Mouse (Mus musculus): ENCODE results near the gene Tcf7l2.

The Tcf7l2 gene

DNA sequence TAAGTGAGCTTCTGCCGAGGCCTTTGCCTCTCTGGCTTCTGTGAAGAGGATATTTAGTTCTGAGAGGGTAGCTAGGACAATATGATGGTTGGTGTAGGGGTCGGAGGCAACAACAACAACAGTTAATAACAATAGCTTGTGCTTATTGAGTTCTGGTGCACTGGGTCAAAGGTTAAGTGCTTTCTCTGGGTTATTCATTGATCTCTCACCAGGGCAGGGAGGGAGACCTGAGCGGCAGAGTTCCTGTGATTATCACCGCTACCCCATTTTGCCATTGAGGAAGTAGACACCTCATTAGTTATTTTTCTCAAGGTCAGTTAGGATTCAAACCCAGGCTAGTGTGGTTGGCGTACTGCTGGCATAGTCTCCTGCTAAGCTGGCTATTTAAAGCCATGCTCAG is 19.5 kb downstream of the Tcf7l2 start:
- DNase-seq = no peak

DNA sequence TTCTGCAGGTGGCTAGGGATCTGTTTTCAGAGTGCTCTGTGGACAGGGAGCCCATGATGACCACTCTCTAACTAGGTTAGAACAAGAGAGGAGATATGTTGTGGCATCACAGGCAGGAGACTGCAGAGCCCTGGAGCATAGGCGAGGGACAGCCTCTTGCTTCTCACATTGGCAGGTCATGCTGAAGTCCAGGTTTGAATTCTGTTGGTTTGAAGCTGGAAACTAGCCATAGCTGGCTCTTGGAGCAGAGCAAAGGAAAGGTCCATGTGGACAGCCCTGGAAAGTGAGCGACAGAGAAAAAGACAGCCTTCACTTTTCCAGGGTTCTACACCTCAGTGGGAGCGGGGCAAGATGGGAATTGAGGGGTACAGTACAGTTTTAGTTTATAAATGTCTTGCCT is 20.6 kb downstream of the Tcf7l2 start:
- DNase-seq = no peak

DNA sequence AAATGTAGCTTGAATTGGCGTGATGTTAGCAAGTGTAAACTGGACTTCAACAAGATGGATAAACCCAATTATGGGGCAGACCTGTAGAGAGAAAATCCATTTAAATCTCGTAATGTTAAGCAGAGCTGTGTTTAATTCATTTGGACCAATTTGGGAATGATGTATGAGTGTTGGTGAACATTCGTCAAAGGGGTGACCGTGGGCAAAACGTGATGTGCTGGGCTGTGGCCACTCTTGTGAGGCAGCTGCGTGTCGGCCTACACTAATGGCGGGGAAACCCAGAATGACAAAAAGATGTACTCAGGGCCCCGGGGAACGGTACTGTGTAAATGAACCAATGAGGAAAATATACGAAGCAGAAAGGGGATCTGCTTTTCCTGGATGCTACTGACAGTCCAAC is 24.2 kb downstream of the Tcf7l2 start:
- no peak for DNase-seq

DNA sequence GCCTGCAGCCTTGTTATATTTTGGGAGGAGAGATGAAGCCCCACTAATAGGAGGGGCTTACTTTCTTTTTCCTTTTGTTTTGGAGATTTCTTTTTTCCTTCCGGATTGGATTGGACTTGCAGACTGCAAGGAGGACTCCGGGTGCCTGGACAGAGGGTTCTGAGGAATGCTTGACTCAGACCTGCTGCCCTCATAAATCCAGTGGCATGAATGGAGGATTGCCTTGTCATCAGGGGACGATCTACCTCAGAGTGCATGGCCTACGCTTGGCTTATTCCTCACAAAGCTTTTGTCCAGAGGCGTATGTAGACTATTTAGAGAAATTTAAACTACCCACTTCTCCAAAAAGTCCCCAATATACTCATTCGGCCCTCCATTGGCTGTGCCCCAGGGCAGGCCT is 25.5 kb downstream of the Tcf7l2 start:
- DNase-seq = no peak

DNA sequence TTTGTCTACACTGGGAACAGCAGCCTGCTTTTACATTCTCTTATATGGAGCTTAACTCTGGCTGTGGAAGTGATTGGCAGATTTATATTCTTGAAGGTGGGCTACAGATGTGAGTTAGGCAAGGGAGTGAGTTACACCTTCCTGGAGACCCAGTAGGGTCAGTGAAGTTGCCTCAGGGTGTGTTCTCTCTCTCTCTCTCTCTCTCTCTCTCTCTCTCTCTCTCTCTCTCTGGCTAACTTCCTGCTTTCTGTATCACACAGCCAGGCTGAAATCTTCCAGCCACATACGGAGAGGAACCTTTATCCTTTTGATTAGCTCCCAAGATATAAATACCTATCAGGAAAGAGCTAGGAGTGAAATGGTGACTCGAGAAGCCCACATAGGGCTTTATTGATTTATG is 26.0 kb downstream of the Tcf7l2 start:
- DNase-seq = no peak

DNA sequence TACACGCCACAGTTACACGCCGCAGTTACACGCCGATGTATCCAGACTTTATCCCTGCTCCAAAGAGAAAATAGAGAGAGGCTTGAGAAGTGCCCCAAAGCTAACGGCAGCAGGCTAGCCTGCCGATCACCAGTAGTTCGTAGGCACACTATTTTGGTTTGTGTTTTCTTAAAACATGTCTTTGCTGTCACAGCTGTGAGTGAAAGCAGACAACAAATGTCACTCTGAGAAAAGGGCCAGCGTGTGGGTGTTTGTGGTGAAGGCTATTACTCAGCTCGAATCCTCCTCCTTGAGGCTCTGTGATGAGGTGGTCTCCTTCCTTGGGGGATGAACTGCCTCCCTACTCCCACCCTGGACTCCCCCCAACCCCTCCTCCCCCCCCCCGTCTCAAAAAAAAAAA is 26.6 kb downstream of the Tcf7l2 start:
- no peak for DNase-seq

DNA sequence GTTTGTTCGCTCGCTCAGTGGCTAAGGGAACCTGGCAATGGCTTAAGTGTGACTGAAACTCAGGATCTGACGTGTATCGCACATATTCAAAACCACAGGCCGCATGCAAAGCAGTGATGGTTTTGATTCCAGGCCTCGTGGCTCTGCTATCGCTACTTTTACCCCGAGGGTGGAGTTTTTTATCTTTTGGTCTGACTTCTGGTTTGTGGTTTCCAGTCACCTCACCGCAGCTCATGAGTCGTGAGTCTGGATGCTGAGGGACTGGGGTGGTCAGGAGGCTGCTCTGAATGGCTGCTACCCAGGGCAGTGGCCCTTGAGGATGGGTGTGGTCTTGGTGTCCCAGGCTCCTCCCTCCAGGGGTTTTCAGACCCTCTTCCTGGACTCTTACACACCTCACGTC is 27.3 kb downstream of the Tcf7l2 start:
- DNase-seq = no peak

DNA sequence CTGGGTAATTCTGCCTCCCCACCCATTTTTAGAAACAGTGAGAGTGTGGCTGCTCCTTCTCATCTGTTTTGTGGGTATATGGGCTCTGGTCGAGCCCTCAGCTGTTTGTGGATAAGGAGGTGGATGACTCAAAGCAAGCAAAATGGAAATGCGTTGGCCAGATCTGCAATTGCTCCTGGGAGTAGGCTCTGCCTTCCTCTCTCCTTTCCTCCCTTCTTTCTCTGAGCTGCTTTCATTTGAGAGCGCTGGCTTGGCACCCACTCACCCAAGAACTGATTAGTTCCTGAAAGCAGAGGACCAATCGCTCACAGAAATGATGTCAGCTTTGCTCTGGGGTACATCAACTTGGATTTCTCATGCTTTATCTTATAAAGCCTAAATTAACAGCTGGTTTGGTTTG is 32.7 kb downstream of the Tcf7l2 start:
- DNase-seq = no peak

DNA sequence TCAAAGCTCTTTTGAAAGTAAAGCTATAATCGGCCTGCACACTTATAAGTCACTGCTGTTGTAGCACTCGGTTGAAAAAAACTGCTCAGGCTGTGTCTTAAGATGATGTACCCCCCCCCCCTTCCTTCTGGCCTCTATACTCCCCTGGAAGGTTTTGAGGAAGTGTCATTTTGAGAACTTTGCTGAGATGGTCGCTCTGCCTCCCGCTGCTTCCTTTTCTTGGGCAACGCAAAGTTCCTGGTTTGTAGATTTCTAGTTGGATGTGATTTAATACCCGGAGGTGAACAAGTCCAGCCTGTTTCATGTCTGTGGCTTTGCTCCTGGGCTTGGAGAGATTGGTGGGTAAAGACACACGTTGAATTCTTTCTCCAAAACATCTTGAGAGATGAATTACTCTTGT is 33.2 kb downstream of the Tcf7l2 start:
- DNase-seq = no peak

DNA sequence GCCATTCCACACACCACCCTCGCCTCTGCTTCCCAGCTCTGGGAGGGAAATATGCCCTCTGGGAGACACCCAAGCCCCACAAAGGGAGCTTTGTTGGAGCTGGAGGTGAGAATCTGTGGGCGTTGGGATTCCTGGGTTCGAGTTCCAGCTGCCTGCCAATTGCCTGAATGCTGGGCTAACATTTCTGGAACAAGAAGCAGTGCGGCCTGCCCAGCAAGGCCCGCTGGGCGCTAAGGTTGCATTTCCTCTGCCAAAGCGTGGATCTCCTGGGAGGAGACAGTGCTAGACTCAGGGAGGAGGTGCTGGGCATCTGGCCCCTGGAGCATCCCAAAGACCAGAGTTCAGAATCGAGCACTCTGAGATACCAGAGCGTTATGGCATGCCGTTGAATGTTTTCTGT is 38.3 kb downstream of the Tcf7l2 start:
- DNase-seq = no peak

DNA sequence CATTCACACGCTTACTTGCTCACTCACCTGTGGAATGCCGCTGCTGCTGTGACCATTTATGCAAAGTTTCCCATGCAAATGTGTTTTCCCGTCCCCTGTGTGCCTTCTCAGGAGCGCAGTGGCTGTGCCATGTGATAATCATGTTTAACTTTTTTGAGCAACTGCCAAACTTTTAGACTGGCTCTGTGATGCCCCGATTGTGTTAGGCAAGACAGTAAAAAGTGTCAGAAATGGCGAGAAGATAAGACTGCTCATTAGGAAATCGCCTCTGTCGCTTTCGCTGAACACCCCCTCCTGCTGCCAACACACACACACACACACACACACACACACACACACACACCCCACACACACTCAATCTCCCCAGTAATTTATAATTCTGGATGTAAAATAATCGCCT is 39.5 kb downstream of the Tcf7l2 start:
- DNase-seq = no peak

DNA sequence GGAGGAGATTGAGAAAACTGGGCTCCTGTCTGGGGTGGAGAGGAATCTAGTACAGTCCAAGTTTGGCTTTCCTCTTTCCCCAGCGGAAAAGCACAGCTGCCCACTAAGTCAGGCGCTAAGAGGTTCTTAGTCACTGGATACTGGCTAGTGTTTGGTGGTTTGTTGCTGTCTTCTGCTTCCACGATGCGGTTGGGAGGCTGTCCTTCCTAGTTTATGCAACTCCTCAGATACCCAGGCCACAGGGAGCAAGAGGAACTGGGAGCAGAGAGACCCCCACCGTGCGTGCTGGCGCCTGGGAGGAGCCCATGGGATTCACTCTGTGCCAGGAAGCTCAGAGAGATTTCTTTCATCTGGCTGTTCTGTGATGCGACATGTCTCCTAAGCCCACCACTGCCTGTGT is 40.1 kb downstream of the Tcf7l2 start:
- no peak for DNase-seq

DNA sequence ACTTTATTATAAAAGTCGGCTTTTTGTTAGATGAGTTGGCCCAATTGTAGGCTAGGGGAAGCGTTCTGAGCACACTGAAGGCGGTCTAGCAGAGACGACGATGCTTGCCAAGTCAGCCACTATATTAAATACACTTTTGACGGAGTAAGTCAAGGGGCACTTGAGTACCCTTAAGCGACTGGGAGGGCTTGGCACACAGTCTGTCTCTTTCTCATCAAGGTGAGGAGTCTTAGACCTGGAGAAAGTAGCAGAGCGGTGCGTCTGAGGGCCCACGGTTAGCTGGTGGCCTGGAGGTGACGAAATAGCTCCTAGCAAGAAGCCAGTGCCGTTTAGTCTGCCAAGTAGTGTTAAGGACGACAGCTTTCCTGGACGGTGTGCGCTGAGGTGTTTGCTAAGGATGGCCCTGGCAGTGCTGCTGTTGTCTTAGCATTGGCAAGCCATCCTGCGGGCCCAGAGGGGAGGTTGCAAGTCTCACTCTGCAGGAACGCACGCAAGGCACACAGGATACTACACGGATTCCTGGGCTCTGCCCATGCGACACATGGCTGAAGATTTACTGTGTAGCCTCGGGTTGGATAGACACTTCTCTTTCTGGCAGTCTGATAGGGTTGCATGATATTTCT is 43.3 kb downstream of the Tcf7l2 start:
- no peak for DNase-seq

DNA sequence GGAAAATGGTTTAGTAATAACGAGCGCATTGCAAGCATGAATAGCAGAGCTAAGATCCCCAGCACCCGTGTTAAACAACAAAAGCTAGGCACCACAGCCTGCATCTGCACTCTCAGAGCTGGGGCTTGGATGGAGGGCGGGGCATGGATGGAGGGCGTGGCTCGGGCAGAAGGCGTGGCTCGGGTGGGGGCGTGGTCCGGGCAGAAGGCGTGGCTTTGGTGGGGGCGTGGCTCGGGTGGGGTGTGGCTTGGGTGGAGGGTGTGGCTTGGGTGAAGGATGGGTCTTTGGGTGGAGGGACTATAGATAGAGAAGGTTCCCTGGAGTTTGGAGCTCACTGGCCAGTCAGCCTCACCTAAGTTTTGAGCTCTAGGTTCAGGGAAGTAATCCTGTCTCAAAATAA is 45.8 kb downstream of the Tcf7l2 start:
- no peak for DNase-seq

DNA sequence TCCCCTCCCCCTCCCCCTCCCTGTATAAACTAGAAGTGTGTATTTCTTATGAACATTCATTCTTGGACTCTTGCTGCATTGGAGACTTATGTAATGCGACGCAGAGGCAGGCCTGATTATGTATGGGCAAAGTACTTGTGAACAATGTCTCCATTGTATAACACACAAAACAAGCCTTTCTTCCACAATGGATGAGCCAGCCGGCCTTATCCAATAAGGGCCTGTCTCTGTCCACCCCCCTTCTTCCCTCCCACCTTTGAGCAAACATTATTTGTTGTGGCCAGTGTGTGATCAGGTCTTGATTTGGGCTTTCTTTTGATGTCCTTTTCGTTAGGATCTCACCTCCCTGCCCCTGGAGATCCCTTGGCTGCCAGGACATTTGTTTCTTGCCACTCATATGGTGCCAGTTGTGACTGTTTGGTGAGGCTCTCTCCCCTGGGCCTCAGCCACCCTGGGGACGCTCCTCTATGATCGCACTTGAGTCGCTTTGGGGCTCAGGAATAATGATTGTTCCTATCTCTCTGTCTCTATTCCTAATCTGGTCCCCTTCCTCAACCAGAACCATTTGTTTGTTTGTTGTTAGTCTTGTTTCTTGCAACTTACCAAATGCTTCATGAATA is 46.8 kb downstream of the Tcf7l2 start:
- peak; percentile 80 for DNase-seq

DNA sequence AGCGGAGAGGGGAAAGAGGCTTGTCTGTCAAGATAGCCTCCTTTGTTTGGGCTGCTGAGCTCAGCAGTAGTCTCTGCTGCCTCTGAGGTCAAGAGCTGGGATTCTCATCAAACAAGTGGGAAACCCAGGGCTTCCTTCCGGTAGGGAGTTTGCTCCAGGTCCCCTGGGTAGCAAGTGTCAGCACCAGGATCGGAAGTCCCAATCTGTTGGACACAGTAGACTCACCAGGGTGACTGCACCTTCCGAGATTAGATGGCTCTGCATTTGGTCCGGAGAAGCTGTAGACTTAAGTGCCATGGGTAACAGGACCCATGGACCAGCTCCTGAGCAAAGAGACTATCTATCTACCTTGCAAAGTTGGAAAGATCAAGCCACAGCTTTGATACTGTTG is 47.3 kb downstream of the Tcf7l2 start:
- DNase-seq = peak; percentile 44

DNA sequence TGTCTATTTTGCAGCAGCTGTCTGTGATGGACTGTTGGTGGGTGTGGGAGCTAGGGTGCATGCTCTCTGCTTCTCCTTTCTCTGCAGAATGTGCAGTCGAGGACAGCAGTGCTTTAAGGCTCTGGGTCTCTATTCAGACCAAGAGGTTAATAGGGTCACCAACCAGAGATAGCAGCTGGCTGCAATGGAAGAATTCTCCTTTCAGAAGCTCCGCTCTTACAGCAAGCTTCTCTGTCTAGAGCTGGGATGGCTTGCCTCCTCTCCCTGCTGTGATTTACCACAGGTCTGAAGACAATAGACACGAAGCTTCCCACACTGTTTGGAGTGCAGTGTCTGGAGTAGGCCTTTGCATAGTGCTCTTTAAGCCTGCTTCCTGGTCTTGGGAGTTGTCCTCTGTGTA is 48.2 kb downstream of the Tcf7l2 start:
- DNase-seq = peak; percentile 38

DNA sequence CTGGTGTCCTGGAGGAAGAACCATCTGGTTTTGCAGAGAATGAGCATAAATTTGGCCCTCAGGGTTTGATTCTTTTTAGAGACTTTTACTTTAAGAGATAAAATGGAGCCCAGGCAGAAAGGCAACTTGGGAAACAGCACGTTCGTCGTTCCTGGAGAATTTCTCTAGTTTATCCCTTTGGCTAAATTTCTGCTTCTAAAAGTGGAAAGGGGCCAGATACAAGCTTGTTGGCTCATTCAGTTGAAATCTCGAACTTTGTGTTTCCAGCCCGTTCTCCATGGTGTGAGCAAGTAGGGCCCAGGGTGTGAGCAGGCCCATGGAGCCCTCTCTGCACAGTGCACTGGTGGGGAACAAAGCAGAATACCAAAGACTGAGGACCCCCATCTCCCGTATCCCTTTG is 49.7 kb downstream of the Tcf7l2 start:
- DNase-seq = no peak

DNA sequence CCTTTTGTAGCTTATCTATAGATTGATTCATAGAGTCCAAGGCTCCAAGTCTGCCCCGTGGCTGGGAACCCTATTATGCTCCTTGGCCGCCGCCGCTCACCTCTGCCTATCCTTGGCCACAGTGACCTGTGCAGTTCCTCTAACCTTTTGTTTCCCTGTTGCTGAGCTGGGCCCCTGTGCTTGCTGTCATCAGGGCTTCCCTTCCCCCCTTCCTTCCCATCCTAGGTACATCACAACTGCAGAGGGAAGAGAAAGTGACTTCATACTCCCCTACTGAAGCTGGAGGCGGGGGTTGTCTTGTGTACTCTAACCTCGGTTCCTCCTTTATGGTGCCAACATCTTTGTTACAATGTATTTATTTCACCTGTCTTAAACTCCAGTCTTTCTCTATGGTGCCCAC is 50.3 kb downstream of the Tcf7l2 start:
- DNase-seq = no peak

DNA sequence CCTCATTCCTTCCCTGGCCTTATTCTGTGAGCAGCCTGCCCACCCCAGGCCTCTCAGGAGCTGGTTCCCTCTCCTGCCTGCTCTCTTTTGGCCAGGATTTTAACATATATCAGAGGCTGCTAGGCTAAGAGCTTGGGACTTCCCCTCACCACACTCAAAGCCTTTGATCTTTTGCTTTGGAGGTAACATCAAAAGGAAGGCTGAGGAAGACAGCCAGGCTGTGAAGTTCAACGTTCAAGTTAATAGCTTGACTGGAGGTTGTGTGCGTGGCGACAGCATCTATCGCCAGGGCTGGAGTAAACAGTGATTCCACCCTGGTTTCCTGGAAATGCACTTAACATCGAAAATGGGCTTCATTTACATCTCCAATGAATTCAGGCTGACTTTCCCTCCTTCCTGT is 51.0 kb downstream of the Tcf7l2 start:
- no peak for DNase-seq

DNA sequence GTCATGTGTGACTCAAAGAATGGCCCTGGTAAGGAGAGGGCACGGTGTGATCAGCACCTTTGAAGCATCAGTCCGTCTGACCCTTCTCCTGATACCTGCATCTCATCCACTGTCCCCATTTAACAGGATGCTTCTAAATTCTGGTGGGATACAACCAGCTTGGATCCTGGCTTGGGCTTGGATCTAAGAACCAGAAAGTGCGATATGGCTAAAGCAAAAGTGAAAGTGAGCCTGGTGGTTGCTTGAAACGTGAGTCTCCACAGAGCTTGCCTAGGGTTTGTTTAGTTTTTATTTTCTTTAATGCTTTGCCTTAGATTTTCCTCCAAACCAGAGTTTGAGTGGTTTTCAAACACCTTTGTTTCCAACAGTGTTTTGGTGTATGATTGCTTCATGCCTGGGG is 51.4 kb downstream of the Tcf7l2 start:
- no peak for DNase-seq

DNA sequence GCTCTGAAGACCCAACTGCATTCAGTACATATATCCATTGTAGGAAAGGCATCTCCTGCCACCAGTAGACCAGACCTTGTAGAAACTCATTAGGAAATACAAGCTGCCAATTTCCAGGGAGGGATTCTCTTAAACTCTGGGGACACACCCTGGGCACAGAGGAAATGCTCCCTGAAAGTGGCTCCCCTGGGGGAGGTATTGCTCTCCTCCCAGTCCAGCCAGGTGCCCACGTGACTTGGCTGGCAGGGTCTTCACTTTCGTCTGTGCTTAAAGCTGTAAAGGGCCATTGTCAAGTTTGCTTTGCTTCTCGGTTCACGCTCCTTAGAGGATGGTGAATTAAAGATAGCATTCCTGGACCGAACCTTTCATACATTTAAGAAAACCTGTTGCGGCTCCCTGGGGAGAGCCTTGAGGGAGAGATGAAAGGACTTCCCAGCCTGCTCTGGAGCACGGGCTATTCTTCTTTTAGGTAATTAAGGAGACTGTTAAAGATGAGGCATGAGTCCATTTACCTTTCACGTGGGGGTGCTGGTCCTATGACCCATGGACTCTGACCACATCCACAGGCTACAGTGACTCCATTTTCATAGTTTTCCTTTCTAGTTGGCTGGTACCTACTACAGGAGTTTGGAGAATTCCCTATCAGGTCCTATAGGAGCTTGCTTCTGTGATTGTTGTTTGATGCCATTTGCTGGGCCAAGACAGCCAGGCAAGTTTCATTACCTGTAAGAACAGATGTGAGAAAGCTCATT is 52.8 kb downstream of the Tcf7l2 start:
- DNase-seq = no peak

DNA sequence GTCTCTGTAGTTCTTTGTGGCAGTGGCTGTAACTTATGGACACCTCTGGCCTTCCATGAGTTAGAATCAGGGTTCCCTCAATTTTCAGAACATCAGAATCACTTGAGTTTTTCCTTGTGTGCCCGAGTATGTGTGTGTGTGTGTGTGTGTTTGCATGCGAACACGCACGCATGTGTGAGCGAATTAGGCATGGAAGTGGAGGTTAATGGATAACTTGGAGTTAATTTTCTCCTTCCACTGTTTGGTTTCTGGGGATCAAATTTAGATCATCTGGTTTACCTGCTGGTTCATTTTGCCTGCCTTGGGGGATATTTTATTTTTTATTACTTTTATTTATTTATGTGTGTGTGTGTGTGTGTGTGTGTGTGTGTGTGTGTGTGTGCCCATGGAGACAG is 53.3 kb downstream of the Tcf7l2 start:
- DNase-seq = no peak

DNA sequence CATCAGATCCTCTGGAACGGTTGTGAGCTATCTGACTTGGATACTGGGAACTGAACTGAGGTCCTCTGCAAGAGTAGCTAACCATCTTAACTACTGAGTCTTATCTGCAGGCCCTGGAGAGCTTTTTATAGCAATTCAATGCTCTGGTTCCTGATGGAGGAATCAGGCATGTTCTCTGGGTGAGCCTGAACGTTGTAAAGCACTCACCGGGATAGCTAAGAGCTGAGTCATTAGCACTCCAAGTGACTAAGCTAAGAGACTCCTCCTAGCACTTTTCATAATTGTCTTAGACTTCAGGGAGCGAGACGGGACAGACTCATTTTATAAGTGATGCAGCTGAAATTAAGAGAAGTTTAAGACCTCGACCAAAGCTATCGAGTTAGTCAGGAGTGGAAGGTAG is 53.7 kb downstream of the Tcf7l2 start:
- no peak for DNase-seq

DNA sequence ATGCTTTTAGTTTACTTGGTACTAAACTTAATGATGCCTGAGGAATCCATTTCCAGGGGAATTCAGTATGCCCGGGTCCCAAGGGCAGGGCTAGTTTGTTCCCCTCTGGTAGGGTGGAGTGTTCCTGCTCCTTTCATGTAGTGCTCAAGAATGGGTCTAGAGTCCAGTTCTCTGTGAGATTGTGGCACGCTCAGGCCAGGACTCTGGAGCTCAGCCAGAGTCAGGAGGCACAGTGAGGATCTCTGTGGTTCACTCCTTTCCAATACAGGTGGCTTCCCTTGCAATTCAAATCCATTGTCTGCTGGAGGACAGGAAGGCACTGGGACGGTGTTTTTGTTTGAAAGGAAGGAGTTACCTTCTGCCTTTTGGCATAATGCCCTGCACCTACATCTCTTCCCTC is 56.2 kb downstream of the Tcf7l2 start:
- no peak for DNase-seq
